Mouse (Mus musculus) small intestine, adult 2 months (tissue): ENCODE measurements around the gene Shq1.

ENCODE experiments used
- CTCF ChIP-seq: fragments of 200-500 bp; IDR thresholded peaks from 2 replicates; pipeline ENCODE4 v1.5.1; 2012; ENCODE audit warnings: low read depth, mild to moderate bottlenecking, control low read depth, inconsistent platforms, low read length, moderate library complexity, mixed read lengths; ENCODE audit not compliant: insufficient replicate concordance, insufficient read length; ENCODE audit errors: extremely low read depth
- POLR2A ChIP-seq: fragments of 200-500 bp; IDR thresholded peaks from 2 replicates; pipeline ENCODE4 v1.6.1; 2012; ENCODE audit warnings: low read depth, mild to moderate bottlenecking, control low read depth, inconsistent platforms, low read length, moderate library complexity

- TF ChIP-seq POLR2A (no peak), CTCF (no peak)
Measured at GRCm38 (mm10) chr6:100606805-100607204, 64.2 kb downstream of the Shq1 start.
